In the genomic region with DNA sequence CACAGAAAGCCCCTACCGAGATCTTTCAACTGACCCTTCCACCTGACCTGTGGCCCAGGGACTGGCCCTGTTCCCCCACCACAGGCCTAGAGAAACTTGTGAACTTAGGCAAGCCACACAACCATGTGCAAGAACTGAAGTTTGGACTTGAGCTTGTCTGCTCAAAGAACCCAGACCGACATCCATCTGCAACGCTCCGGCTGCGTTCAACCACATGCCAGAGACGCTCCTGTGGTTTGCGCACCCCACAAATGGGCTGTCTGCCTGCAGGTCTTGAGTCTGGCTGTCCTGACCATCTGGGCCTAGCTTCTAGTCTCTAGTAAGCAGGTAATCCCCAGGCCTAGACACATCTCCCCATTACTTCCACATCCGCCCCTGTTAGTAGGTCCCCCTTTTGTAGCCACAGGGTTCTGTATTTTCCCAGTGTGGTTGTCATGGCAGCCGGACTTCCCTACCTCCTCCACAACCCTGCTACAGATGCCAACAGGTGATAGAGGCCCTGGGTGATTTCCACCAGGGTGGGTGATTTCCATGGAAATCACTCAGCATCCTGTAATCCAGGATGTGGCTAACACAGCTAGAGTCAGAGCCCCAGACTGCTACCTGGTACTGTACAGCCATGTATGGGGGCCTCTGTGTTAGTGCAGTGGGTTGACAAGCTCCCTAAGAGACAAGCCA, we compare ENCODE assay signal across 22 mouse cellular contexts. TPM values are rescaled to one million over a fixed set of nuclear protein-coding genes. Genes with fewer than 3 reads are reported as not detected.
DNase-seq lines count a peak whose midpoint lies in the region; ATAC-seq and TF ChIP-seq lines count a peak whose summit lies in the region.
"Had no signal": no experiment of that assay in that cellular context is flagged by ENCODE, and none has a peak within 500 bp of the region (broad histone marks: within the 10 kb centered on the region; RNA-seq: fewer than 3 reads in every experiment).

No protein-coding gene starts in this region.

- H3K27ac ChIP-seq in thymus, adult 2 months (ENCODE audit: control insufficient read depth, insufficient read depth, low read length), result no peak overlapping the region
- H3K27ac ChIP-seq in left cerebral cortex, adult 2 months, result no peak overlapping the region
- H3K27ac ChIP-seq: forebrain, embryonic 13.5 days; gastrocnemius, adult 2 months; heart, embryonic 15.5 days; hindbrain, embryonic 12.5 days; kidney, postnatal 0 days; macrophage; neural tube, embryonic 12.5 days; stomach, embryonic 15.5 days had no signal

- 9% methylated on average over 9 of the region's 9 CpGs for WGBS in thymus, adult 2 months

- H3K4me3 ChIP-seq in thymus, adult 2 months (ENCODE audit: control insufficient read depth, insufficient read depth, low read length), result no peak overlapping the region
- H3K4me3 ChIP-seq in left cerebral cortex, adult 2 months, result no peak overlapping the region
- H3K4me3 ChIP-seq: forebrain, embryonic 13.5 days; gastrocnemius, adult 2 months; heart, embryonic 15.5 days; hindbrain, embryonic 12.5 days; neural tube, embryonic 12.5 days; stomach, embryonic 15.5 days had no signal

- H3K36me3 ChIP-seq in thymus, adult 2 months (ENCODE audit: control insufficient read depth, insufficient read depth, low read length), result no peaks in the 10 kb centered on the region
- H3K36me3 ChIP-seq: G1E; heart, embryonic 15.5 days; hindbrain, embryonic 12.5 days; neural tube, embryonic 12.5 days; stomach, embryonic 15.5 days had no signal

- ATAC-seq in megakaryocyte, adult 5-6 weeks (ENCODE audit: poor library complexity, severe bottlenecking), result peak; percentile 17; the same call in 1 of the 2 replicates
- ATAC-seq: forebrain, embryonic 13.5 days; Patski had no signal

- intact Hi-C loops in left cerebral cortex, adult 2 months (cut with DNase I), result loop anchor here (5.0 kb wide), 1 partner anchor 233 kb away; no protein-coding TSS in a partner anchor
- intact Hi-C loops in heart, postnatal 14 days (cut with DNase I), result loop anchor here (5.0 kb wide), 2 partner anchors 238 to 363 kb away; no protein-coding TSS in a partner anchor

- DNase-seq in thymus, postnatal 25 days, result peak; percentile 28
- no peak for DNase-seq in thymus, adult 2 months
- peak; percentile 82 for DNase-seq in T-cell, adult 2 months (ENCODE audit: low spot score)
- no peak for DNase-seq in left cerebral cortex, adult 2 months (ENCODE audit: extremely low spot score in 1 of 2, low spot score in 2 of 2)
- DNase-seq in spleen, postnatal 10 days (ENCODE audit: low spot score in 2 of 2), result no peak
- no peak for DNase-seq in heart, postnatal 14 days
- DNase-seq: adrenal gland, adult 8-10 months; cerebellum, adult 2 months; cerebellum, postnatal 25 days; gastrocnemius, adult 2 months; kidney, adult 2 months; right cerebral cortex, postnatal 14 days had no signal

- no peak for TF ChIP-seq CTCF in thymus, adult 2 months (IDR thresholded peaks at IDR 0.05; ENCODE audit: borderline replicate concordance, control insufficient read depth, extremely low read depth, insufficient read depth, low read length, poor library complexity)
- no peak for TF ChIP-seq CTCF in left cerebral cortex, adult 2 months (IDR thresholded peaks at IDR 0.05)

- no peak for TF ChIP-seq POLR2A in thymus, adult 2 months (IDR thresholded peaks at IDR 0.05; ENCODE audit: control insufficient read depth, extremely low read depth, insufficient read depth, low read length, poor library complexity)

- H3K27me3 ChIP-seq in thymus, adult 2 months (ENCODE audit: control insufficient read depth, insufficient read depth, low read length), result no peaks in the 10 kb centered on the region
- H3K27me3 ChIP-seq: forebrain, embryonic 13.5 days; Patski; stomach, embryonic 15.5 days had no signal

- H3K4me1 ChIP-seq in thymus, adult 2 months (replicated peaks; ENCODE audit: control insufficient read depth, insufficient read depth, low read length), result peaks cover 52% of the 10 kb centered on the region
- H3K4me1 ChIP-seq: forebrain, embryonic 13.5 days; heart, embryonic 15.5 days; stomach, embryonic 15.5 days had no signal

RNA-seq across cellular contexts. Expression of a gene that starts 38.5 kb away (rescaled TPM):
- 176 and 181 TPM in 2 replicates for polyA plus RNA-seq in thymus, adult 2 months (2012; rRNA removed)
- 28.0 and 30.1 TPM in 2 replicates for total RNA-seq in megakaryocyte, adult 5-6 weeks (2015)
- total RNA-seq in megakaryocyte, adult 5-6 weeks (2017), result 43.1 and 45.3 TPM in 2 replicates
- 10 to 100 TPM; 12.8 to 17.8 TPM for total RNA-seq in left cerebral cortex, adult 2 months (2021)
- total RNA-seq in heart, postnatal 14 days (2021), result 10 to 100 TPM; 10.6 to 12.1 TPM

Comparison
In these comparisons a context has a peak if more than half of its experiments do, and no peak if none do; other contexts are left out.
1. DNase-seq: peak in thymus, postnatal 25 days (single experiment) and T-cell, adult 2 months (single experiment); none in thymus, adult 2 months (single experiment), left cerebral cortex, adult 2 months (0 of 2), spleen, postnatal 10 days (0 of 2) and heart, postnatal 14 days (0 of 2).